Mouse (Mus musculus): ENCODE results near the gene Olfr1048.
"Not testable (repeated sequence)": the region's sequence is repeated elsewhere in the genome, so short reads cannot be mapped to it uniquely, and the experiment has no call there.

Olfr1048 gene

DNA sequence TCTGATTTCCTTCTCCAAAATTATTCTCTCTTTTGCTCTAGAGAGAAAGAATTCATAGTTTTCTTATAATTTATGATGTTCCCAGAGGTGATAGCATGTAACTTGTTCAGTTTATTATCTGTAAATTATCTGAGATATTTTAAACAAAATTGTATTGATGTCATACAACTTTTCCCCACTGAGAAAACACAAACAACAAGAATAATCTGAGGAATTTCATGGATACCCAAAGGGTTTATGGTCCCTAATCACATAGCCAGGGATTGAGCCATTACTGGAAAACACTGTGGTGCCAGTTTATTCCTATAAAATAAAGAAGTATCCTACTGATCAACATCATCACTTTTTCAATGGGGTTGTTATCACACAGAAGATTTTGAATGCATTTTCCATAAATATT is at the start of gene Olfr1048:
Gene Olfr1048 (minus strand): TSS at position 101 of the 400 bp plus-strand sequence.
- no peak for DNase-seq (ENCODE audit: low spot score)

DNA sequence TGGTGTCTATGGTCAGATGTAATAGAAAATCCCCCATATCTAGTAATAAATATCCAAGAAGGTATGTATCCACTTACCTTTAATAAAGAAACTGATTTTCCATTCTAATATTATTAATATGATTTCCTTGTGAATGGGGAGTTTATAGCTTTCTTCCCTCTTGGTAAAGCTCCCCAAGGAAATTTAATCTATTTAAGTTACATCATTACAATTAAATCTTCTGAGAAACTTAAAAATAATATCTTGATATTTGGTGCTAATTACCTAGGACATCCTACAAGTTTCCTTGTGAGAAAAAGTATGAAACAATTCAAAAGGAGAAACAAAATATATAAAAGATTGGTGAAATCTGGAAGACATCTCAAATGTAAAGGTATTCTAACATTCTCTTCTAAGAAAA is 38.9 kb upstream of the Olfr1048 start, which contains the start of gene Olfr1051:
Gene Olfr1051 (minus strand): TSS at position 101 of the 400 bp plus-strand sequence.
- DNase-seq (ENCODE audit: low spot score), result not testable (repeated sequence)

DNA sequence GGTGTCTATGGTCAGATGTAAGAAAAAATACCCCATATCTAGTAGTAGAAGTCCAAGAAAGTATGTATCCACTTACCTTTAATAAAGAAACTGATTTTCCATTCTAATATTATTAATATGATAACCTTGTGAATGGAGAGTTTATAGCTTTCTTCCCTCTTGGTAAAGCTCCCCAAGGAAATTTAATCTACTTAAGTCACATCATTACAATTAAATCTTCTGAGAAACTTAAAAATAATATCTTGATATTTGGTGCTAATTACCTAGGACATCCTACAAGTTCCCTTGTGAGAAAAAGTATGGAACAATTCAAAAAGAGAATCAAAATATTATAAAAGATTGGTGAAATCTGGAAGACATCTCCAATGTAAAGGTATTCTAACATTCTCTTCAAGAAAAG is 18.1 kb upstream of the Olfr1048 start, which contains the start of gene Olfr1049:
Gene Olfr1049 (minus strand): TSS at position 101 of the 400 bp plus-strand sequence.
- not testable (repeated sequence) for DNase-seq (ENCODE audit: low spot score)

DNA sequence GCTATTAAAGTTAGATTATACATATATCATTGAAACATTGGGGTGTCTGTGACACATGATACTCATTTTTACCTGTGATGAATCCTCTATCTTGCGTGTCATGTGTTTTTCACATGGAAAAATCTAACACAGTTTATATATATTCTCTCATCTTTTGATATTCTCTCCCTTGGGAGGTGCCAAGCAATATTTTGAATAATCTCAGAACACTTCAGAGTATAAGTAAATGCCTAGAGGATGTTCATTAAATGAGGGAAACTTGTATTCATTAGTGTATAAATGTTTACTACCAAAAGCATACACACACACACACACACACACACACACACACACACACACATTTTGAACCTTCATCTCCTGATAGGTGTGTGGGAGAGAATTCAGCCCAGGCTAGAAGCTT is 8.8 kb downstream of the Olfr1048 start, which contains the start of gene Olfr1047:
Gene Olfr1047 (minus strand): TSS at position 101 of the 400 bp plus-strand sequence.
- DNase-seq (ENCODE audit: low spot score), result no peak

- DNase-seq (ENCODE audit: low spot score), result no peak
Observed at GRCm38 (mm10) chr2:86219214-86219613, 20.9 kb downstream of the Olfr1048 start, which contains the start of gene Olfr1046. Gene Olfr1046, minus strand, starts transcription at chr2:86219314.

GRCm38 (mm10) chr2:86202909-86203308 is 37.2 kb downstream of the Olfr1048 start, which contains the start of gene Olfr1045:
Gene Olfr1045, minus strand, starts transcription at chr2:86203009.
- no peak for DNase-seq (ENCODE audit: low spot score)

DNA sequence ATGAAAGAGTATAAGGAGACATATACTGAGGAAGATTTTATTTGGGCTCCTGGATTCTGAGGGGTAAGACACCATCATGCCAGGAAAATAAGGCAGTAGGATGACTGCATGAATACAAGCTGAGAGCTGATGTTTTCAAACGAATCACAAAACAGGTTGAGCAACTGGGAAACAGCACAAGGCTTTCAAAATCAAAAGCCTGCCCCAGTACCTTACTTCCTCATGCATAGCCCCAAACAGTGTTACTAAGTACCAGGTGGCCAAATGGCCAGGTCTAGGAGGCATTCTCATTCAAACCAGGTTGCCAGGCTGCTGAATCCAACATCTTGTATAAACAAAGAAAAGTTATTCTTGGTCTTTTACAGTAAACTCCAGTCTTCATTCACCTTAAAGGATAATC is 44.2 kb downstream of the Olfr1048 start:
- no peak for DNase-seq (ENCODE audit: low spot score)

DNA sequence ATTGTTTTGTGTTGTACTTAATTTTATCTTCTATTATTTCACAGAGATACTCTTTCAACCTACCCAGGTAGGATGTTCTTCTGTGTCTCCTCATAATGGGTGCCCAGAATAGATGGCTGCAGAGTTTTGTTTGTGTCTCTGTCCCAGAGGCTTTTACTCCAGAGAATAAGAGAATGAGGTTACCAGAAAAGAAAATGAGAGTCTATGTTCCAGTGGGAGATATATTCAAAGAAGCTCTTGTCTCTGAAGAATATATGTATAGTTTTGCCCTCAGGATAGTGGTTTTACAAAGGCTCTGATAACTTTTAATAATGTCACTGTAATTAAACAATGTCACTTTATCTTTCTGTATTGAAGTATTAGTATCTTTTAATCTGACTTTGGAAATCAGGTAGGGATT is 54.5 kb downstream of the Olfr1048 start, which contains the start of gene Olfr52:
Gene Olfr52 (minus strand): TSS at position 101 of the 400 bp plus-strand sequence.
- no peak for DNase-seq (ENCODE audit: low spot score)

Measured in layer of hippocampus, adult 9-10 months (tissue).